Mouse (Mus musculus): Measurements from ENCODE around the gene Mrpl12.

GRCm38 (mm10) chr11:120538485-120538884 is 54.1 kb downstream of the Mrpl12 start:
- no peak for TF ChIP-seq USF1 (IDR thresholded peaks at IDR 0.05; ENCODE audit: low read depth, low read length)
- no peak for TF ChIP-seq ZKSCAN1 (IDR thresholded peaks at IDR 0.05; ENCODE audit: borderline replicate concordance, low read depth, low read length)
- TF ChIP-seq KAT2A (IDR thresholded peaks at IDR 0.05; ENCODE audit: insufficient replicate concordance, low read length) = no peak
- TF ChIP-seq POLR2AphosphoS2 (IDR thresholded peaks at IDR 0.05; ENCODE audit: low read depth, low read length) = no peak
- TF ChIP-seq ZMIZ1 (IDR thresholded peaks at IDR 0.05; ENCODE audit: low read depth, low read length) = no peak
- TF ChIP-seq POLR2A (IDR thresholded peaks at IDR 0.05; ENCODE audit: low read depth, low read length) = no peak
- no peak for TF ChIP-seq CTCF (conservative IDR thresholded peaks at IDR 0.05 in 1 of 2, IDR thresholded peaks at IDR 0.05 in 1 of 2; ENCODE audit: low read depth in 2 of 2, low read length in 2 of 2)
